Mouse (Mus musculus) neural tube, embryonic 13.5 days (tissue): ENCODE data around the gene Sh2b2. TPM values are rescaled to one million over a fixed set of nuclear protein-coding genes. Genes with fewer than 3 reads are reported as not detected.

Source experiments
- ATAC-seq: fragments of 200-750 bp; cut with Nextera tagmentation; 2 replicates; pipeline ENCODE4 v1.8.0; 2017; ENCODE audit warnings: low read depth, mild to moderate bottlenecking, moderate TSS enrichment, moderate library complexity
- H3K27ac ChIP-seq: fragments of 300-500 bp; sonication (generic); replicated peaks from 2 replicates; pipeline ENCODE4 v1.5.1; 2015; ENCODE audit warnings: moderate library complexity, mild to moderate bottlenecking, inconsistent platforms
- H3K27me3 ChIP-seq: fragments of 300-500 bp; sonication (generic); 2 replicates; pipeline ENCODE4 v1.6.1; 2015; ENCODE audit warnings: mild to moderate bottlenecking, inconsistent platforms
- H3K36me3 ChIP-seq: fragments of 300-500 bp; sonication (generic); 2 replicates; pipeline ENCODE4 v1.6.1; 2015; ENCODE audit warnings: mild to moderate bottlenecking, inconsistent platforms
- H3K4me1 ChIP-seq: fragments of 300-500 bp; sonication (generic); replicated peaks from 2 replicates; pipeline ENCODE4 v1.6.1; 2015; ENCODE audit warnings: inconsistent platforms
- H3K4me2 ChIP-seq: fragments of 300-500 bp; sonication (generic); 2 replicates; pipeline ENCODE4 v1.6.1; 2015; ENCODE audit warnings: inconsistent platforms, mild to moderate bottlenecking, moderate library complexity
- H3K4me3 ChIP-seq: fragments of 300-500 bp; sonication (generic); 2 replicates; pipeline ENCODE4 v1.5.1; 2015; ENCODE audit warnings: mild to moderate bottlenecking, inconsistent platforms
- H3K9ac ChIP-seq: fragments of 300-500 bp; sonication (generic); 2 replicates; pipeline ENCODE4 v1.6.1; 2015; ENCODE audit warnings: moderate library complexity, mild to moderate bottlenecking, inconsistent platforms
- H3K9me3 ChIP-seq: fragments of 300-500 bp; sonication (generic); 2 replicates; pipeline ENCODE4 v1.6.1; 2016; ENCODE audit warnings: inconsistent platforms
- WGBS: fragments of 180-500 bp; shearing (Covaris S2); methylation state at CpG from one replicate; pipeline ENCODE4 v1.1.7; 2015; 5-methylcytosine and 5-hydroxymethylcytosine counted together
- polyA plus RNA-seq: library from polyadenylated mRNA; unstranded; fragments of >200 nt; fragmentation: Nextera tagmentation; extraction: Ambion mirVana; gene quantifications from 2 replicates; pipeline ENCODE4 v1.2.1, GENCODE M21; 2015

Gene Sh2b2
- polyA plus RNA-seq, 1 experiment from 2014 or later = 26.4 TPM

- no peaks in the 10 kb centered on the region for H3K9me3 ChIP-seq
- no peak overlapping the region for H3K9ac ChIP-seq
- H3K4me1 ChIP-seq = 0 out of 2 replicates have a peak, but pooled peaks cover 6% of the 10 kb centered on the region
- no peak overlapping the region for H3K4me3 ChIP-seq
- no peak for ATAC-seq
- 85% methylated on average over 4 of the region's 4 CpGs for WGBS
- no peak overlapping the region for H3K4me2 ChIP-seq
- H3K36me3 ChIP-seq = no peaks in the 10 kb centered on the region
- no peak overlapping the region for H3K27ac ChIP-seq
- H3K27me3 ChIP-seq = no peaks in the 10 kb centered on the region
Observed at GRCm38 (mm10) chr5:136263342-136263741, 17.0 kb upstream of the Sh2b2 start.

- Histone ChIP-seq H3K27ac (no peak overlapping the region), H3K4me2 (no peak overlapping the region), H3K4me3 (no peak overlapping the region), H3K4me1 (no peaks in the 10 kb centered on the region), H3K9ac (no peak overlapping the region), H3K27me3 (no peaks in the 10 kb centered on the region), H3K9me3 (no peaks in the 10 kb centered on the region), H3K36me3 (peaks cover 11% of the 10 kb centered on the region)
- 40% methylated on average over 6 of the region's 6 CpGs for WGBS
- no peak for ATAC-seq
Observed at GRCm38 (mm10) chr5:136258919-136259318, 12.6 kb upstream of the Sh2b2 start.

DNA sequence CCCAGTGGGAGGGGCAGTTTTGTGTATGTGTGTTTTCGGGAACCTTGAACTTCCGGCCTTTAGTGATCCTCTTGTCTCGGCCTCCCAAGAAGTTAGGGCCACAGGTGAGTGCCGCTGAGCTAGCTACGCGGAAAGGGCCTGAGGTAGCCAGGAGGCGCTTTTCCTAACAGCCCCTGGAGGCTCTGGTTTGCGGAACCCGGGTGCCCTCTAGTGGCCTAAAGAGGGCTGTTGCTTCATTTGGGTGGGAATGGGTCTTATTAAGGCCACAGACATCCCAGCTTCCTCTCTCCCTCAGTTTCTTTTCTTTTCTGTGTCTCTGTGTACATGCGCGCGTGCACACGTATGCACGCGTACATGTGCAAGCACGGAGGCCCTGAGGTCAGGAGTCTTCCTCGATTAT is 6.5 kb upstream of the Sh2b2 start:
- Histone ChIP-seq H3K9ac (no peak overlapping the region), H3K27me3 (no peaks in the 10 kb centered on the region), H3K4me2 (no peak overlapping the region), H3K4me1 (no peaks in the 10 kb centered on the region), H3K27ac (no peak overlapping the region), H3K36me3 (peaks cover 17% of the 10 kb centered on the region), H3K9me3 (no peaks in the 10 kb centered on the region), H3K4me3 (no peak overlapping the region)
- ATAC-seq = peak; percentile 54
- WGBS = 12% methylated on average over 17 of the region's 17 CpGs

- no peak for ATAC-seq
- H3K27me3 ChIP-seq = no peaks in the 10 kb centered on the region
- H3K36me3 ChIP-seq = peaks cover 11% of the 10 kb centered on the region
- H3K9me3 ChIP-seq = no peaks in the 10 kb centered on the region
- H3K4me2 ChIP-seq = no peak overlapping the region
- H3K4me3 ChIP-seq = no peak overlapping the region
- H3K9ac ChIP-seq = no peak overlapping the region
- 47% methylated on average over 7 of the region's 7 CpGs for WGBS
- no peak overlapping the region for H3K27ac ChIP-seq
- H3K4me1 ChIP-seq = peaks cover under 1% of the 10 kb centered on the region; the same call in 1 of the 2 replicates
Observed at GRCm38 (mm10) chr5:136251004-136251403, 4.6 kb upstream of the Sh2b2 start.

GRCm38 (mm10) chr5:136248441-136248840 is 2.1 kb upstream of the Sh2b2 start:
- Histone ChIP-seq H3K36me3 (peaks cover 6% of the 10 kb centered on the region), H3K4me3 (no peak overlapping the region), H3K9me3 (no peaks in the 10 kb centered on the region), H3K9ac (no peak overlapping the region), H3K27me3 (no peaks in the 10 kb centered on the region), H3K4me1 (peaks cover 16% of the 10 kb centered on the region), H3K27ac (no peak overlapping the region), H3K4me2 (no peak overlapping the region)
- no peak for ATAC-seq
- 60% methylated on average over 6 of the region's 6 CpGs for WGBS

DNA sequence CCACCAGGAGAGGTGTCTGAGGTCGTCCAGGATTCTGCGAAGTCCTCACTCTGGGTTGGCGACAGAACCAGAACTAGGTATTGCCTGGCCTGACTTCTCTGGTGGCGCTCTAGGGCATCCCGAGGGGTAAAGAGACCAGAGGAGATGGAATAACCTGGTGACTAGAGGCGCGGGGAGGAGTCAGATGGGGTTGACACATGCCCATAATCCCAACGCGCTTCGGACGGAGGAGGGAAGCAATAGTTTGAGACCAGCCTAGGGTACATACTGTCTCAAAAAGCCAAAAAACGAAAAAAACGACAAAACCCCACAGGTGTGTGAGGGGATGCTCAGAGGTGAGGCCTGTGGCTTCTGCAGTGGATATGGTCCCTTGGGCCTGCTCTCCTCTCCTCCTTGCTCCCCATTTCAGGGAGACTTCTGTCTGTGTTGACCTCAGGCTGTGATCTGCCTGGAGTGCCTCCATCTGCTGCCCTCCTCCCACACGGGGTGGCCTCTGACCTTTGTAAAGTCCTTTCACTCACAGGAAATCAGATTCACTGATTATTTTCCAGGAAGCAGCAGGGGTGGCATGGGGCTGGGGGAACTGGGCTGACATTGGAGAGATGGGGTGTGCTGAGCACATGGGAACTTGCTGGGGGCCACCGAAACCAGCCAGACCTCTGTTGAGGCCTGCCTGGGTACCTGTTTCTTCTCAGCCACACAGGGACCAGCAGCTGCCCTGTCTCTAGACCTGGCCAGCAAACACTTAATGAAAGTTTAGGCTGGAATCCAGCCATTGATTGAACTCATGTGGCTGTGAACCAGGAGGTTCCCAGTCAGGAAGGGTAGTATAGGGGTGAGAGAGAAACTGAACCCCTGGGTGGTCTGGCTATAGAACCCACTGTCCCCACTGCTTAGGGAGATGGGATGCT is 560 bp downstream of the Sh2b2 start:
- H3K27ac ChIP-seq = peak overlapping the region; percentile 87
- peak overlapping the region; percentile 80 for H3K4me2 ChIP-seq
- WGBS = 14% methylated on average over 15 of the region's 15 CpGs
- H3K4me1 ChIP-seq = peaks cover 42% of the 10 kb centered on the region
- no peak; the same call in 1 of the 2 replicates for ATAC-seq
- H3K9ac ChIP-seq = peak overlapping the region; percentile 95; the same call in 1 of the 2 replicates
- peak overlapping the region; percentile 90 for H3K4me3 ChIP-seq
- peaks cover 6% of the 10 kb centered on the region for H3K36me3 ChIP-seq
- H3K9me3 ChIP-seq = no peaks in the 10 kb centered on the region
- no peaks in the 10 kb centered on the region for H3K27me3 ChIP-seq

DNA sequence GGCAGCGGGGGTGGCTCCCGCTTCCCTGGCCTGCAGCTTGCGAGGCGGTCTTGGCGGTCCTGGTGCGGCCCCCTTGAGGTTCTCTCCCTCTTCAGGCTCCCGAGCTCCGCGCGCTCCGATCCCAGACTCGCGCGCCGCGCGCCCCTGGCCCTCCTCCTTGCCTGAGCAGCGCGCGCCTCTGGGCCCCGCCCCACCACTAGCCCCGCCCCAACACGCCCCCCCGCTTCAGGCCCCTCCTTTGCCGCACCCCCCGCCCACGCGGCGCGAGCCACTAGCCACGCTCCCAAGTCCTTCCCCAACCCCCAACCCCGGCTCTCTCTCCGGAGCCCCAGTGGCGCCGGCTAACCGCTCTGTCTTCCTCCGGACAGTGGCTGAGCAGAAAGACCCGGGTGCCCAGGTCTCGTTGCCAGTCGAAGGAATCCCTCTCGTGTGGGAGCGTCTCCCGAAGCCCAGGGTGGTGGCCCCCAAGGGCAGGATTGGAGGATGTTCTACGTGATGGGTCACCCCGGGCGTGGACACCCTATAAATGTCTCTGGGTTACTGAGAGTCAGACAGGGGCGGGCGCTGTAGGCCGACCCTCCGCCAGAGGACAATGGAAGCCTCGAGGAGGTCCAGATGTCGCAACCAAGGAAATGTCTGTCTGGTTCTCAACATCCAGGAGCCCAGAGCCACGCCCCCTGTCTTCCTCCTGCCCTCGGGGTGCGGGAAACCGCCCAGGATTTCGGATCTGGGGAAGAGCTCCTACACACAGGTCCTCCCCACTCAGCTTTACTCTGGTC is 1.4 kb downstream of the Sh2b2 start:
- under 1% methylated on average over 54 of the region's 57 CpGs for WGBS
- H3K4me2 ChIP-seq = peak overlapping the region; percentile 80

GRCm38 (mm10) chr5:136243851-136244761 is 2.2 kb downstream of the Sh2b2 start:
- H3K27me3 ChIP-seq = no peaks in the 10 kb centered on the region
- peaks cover 55% of the 10 kb centered on the region for H3K4me1 ChIP-seq
- peak overlapping the region; percentile 91 for H3K27ac ChIP-seq
- no peaks in the 10 kb centered on the region for H3K36me3 ChIP-seq
- peak; percentile 60 for ATAC-seq
- peak overlapping the region; percentile 80 for H3K4me2 ChIP-seq
- H3K9me3 ChIP-seq = no peaks in the 10 kb centered on the region
- H3K9ac ChIP-seq = peak overlapping the region; percentile 95
- H3K4me3 ChIP-seq = peak overlapping the region; percentile 90
- WGBS = under 1% methylated on average over 57 of the region's 67 CpGs

More for the DNA sequence above, 1.4 kb downstream of the Sh2b2 start:
- Histone ChIP-seq H3K27me3 (no peaks in the 10 kb centered on the region), H3K9ac (peak overlapping the region; percentile 95), H3K9me3 (no peaks in the 10 kb centered on the region), H3K4me3 (peak overlapping the region; percentile 90), H3K36me3 (peaks cover 1% of the 10 kb centered on the region), H3K27ac (peak overlapping the region; percentile 91), H3K4me1 (peaks cover 51% of the 10 kb centered on the region)
- peak; percentile 86 for ATAC-seq

GRCm38 (mm10) chr5:136241161-136241560 is 5.2 kb downstream of the Sh2b2 start:
- Histone ChIP-seq H3K4me2 (no peak overlapping the region), H3K4me3 (no peak overlapping the region), H3K4me1 (peaks cover 82% of the 10 kb centered on the region), H3K9ac (0 out of 2 replicates have a peak overlapping the region, but pooled peaks have one; percentile 12), H3K27me3 (no peaks in the 10 kb centered on the region), H3K9me3 (no peaks in the 10 kb centered on the region), H3K36me3 (no peaks in the 10 kb centered on the region), H3K27ac (no peak overlapping the region)
- WGBS = 70% methylated on average over 6 of the region's 6 CpGs
- ATAC-seq = no peak

DNA sequence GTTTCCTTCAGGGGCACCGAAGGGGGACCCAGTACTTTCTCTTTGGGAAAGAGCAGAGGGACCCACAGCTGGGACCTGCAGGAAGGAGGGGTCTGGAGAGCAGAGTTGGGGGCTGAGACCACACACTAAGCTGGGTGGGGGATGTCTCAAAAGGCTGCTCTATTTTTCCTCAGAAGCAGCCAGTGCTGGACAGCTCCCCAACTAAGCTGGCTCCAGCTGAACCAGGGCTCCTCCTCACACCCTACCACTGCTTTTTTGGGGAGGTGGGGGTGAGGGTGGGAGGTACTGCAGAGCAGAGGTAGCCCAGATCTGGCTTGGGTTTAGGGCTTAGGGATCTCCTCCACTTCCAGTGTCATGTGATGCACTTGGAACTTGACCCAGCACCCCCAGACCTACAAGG is 6.0 kb downstream of the Sh2b2 start:
- Histone ChIP-seq H3K9me3 (no peaks in the 10 kb centered on the region), H3K4me3 (no peak overlapping the region), H3K27ac (no peak overlapping the region), H3K4me1 (peaks cover 75% of the 10 kb centered on the region), H3K36me3 (no peaks in the 10 kb centered on the region), H3K27me3 (no peaks in the 10 kb centered on the region), H3K4me2 (no peak overlapping the region), H3K9ac (no peak overlapping the region)
- 30% methylated on average over 1 of the region's 1 CpGs for WGBS
- no peak for ATAC-seq

GRCm38 (mm10) chr5:136237607-136238006 is 8.7 kb downstream of the Sh2b2 start:
- 0 out of 2 replicates have a peak, but pooled peaks have one; percentile 28 for ATAC-seq
- Histone ChIP-seq H3K9ac (peak overlapping the region; percentile 46), H3K4me1 (peaks cover 76% of the 10 kb centered on the region)

More at GRCm38 (mm10) chr5:136237607-136238006, 8.7 kb downstream of the Sh2b2 start:
- Histone ChIP-seq H3K27me3 (no peaks in the 10 kb centered on the region), H3K4me2 (peak overlapping the region; percentile 61), H3K9me3 (no peaks in the 10 kb centered on the region), H3K36me3 (no peaks in the 10 kb centered on the region), H3K27ac (0 out of 2 replicates have a peak overlapping the region, but pooled peaks have one; percentile 28), H3K4me3 (peak overlapping the region; percentile 33)
- 1% methylated on average over 19 of the region's 19 CpGs for WGBS
